Mouse (Mus musculus): Measurements from ENCODE around the gene Tmem170b. TPM values are rescaled to one million over a fixed set of nuclear protein-coding genes. Genes with fewer than 3 reads are reported as not detected.
"Not testable (repeated sequence)": the region's sequence is repeated elsewhere in the genome, so short reads cannot be mapped to it uniquely, and the experiment has no call there.

Tmem170b gene
- polyA plus RNA-seq, 1 experiment from 2014 or later, result 9.2 TPM

DNA sequence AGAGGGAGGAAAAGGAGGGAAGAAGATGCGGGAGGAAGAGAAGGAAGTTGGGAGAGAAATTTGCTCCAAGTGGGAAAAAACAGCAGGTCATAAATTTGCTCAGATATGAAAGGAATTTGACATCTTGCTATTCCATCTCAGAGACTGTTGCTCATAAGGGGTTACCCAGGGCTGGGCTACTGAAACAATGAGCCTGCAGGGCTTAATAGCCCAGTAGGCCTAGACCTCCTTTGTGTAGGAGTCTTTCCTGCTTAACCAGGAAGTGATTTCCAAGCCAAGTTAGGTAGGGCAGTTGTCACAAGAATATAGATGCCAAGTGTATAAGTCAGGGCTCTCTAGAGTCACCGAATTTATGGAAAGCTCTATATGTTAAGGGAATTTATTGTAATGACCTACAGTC, 48.1 kb downstream of the Tmem170b start:
- no peak for ATAC-seq (ENCODE audit: insufficient read depth, low FRiP score, low read depth)
- Histone ChIP-seq H3K4me3 (replicated peaks) (no peak overlapping the region), H3K4me1 (no peaks in the 10 kb centered on the region), H3K9me3 (no peaks in the 10 kb centered on the region), H3K9ac (no peak overlapping the region), H3K27ac (no peak overlapping the region), H3K4me2 (no peak overlapping the region), H3K27me3 (replicated peaks) (no peaks in the 10 kb centered on the region), H3K36me3 (no peaks in the 10 kb centered on the region)
- WGBS, result 78% methylated on average over 2 of the region's 2 CpGs

DNA sequence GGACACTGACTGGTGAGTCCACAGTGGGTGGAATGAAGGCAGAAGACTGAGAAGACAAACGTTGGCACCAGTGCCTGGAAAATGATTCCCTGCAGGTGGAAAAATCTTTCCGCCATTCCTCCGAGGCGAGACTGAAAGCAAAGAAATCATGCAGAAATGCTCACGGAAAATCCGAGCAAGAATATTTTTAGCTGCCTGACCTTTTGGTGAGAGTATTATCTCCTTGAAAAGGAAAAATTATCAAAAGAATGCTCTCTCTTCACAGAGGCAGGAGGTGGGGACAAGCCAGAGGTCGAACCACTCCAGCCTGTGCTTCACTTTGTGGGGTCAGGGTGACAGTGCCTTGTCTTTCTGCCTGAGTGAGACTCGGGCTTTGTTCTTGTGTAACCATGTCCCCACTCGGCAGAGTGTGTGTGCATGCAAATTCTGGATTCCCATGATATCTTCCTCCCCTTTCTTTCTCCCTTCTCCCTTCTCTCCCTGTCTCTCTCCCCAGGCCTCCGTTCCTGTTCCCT, 49.9 kb downstream of the Tmem170b start:
- no peaks in the 10 kb centered on the region for H3K27me3 ChIP-seq (replicated peaks)
- H3K36me3 ChIP-seq, result no peaks in the 10 kb centered on the region
- H3K4me1 ChIP-seq, result no peaks in the 10 kb centered on the region
- H3K4me3 ChIP-seq (replicated peaks), result no peak overlapping the region
- H3K9ac ChIP-seq, result no peak overlapping the region
- no peaks in the 10 kb centered on the region for H3K9me3 ChIP-seq
- WGBS, result 69% methylated on average over 10 of the region's 10 CpGs
- H3K27ac ChIP-seq, result no peak overlapping the region
- ATAC-seq (ENCODE audit: insufficient read depth, low FRiP score, low read depth), result no peak
- H3K4me2 ChIP-seq, result no peak overlapping the region

DNA sequence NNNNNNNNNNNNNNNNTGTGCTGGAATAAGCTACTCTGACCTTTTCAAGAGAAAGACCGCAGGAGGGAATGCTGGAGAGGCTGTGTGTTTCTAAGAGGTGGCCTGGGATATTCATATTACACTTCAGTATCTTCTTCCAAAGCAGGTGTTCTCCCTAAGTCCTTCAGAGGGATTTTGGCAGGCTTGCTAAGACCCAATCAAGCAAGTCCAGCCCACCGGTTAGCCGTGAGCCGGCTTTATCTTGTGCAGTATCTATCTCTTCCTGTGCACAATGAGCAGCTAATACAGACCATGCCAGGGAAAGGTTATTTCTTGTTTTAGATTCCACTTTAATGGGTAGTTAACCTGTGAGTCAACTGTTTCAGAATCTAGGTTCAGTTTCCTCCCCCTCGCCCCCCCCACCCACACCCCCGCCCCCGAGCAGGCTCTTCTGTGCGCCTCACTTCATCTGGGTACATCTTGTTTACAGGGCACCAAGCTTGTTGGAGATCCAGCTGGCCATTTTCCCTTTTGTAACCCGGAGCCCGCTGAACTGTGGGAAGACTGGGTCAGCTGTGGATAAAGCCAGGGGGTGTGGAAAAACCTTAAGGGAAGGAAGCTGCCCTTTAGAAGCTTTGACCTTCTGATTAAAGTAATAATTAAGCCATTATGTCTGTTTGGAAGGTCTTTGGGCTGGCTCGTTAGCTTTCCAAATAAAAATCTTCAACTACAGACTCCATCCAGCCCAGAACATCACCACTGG, 54.5 kb downstream of the Tmem170b start:
- Histone ChIP-seq H3K4me2 (no peak overlapping the region), H3K4me3 (replicated peaks) (no peak overlapping the region), H3K27me3 (replicated peaks) (no peaks in the 10 kb centered on the region), H3K4me1 (peaks cover 5% of the 10 kb centered on the region; the same call in 1 of the 2 replicates), H3K27ac (no peak overlapping the region), H3K9ac (no peak overlapping the region), H3K9me3 (no peaks in the 10 kb centered on the region), H3K36me3 (no peaks in the 10 kb centered on the region)
- 68% methylated on average over 11 of the region's 11 CpGs for WGBS
- no peak for ATAC-seq (ENCODE audit: insufficient read depth, low FRiP score, low read depth)

DNA sequence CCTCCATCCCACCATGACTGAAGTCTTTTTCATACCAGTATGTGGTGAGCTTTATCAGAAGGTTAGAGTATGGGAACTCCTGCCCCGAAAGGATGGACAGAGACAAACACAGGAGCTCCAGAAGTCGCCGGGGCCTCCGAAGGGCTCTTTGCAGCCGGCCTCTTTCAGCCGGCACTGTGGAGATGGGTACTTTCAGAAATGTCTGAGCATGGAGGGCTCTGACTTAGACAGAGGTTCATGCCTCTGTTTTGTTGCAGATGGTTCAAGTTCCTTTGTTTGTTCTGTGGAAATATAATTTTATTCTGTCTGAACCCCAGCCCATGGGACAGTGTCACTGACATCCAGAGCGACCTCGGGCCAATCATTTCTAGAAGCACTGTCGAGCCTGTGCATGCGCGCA, 55.4 kb downstream of the Tmem170b start:
- H3K4me2 ChIP-seq, result no peak overlapping the region
- H3K9ac ChIP-seq, result no peak overlapping the region
- WGBS, result 82% methylated on average over 11 of the region's 11 CpGs
- no peaks in the 10 kb centered on the region for H3K9me3 ChIP-seq
- H3K4me1 ChIP-seq, result peaks cover 5% of the 10 kb centered on the region; the same call in 1 of the 2 replicates
- no peak overlapping the region for H3K27ac ChIP-seq
- ATAC-seq (ENCODE audit: insufficient read depth, low FRiP score, low read depth), result no peak
- H3K36me3 ChIP-seq, result no peaks in the 10 kb centered on the region
- H3K4me3 ChIP-seq (replicated peaks), result no peak overlapping the region
- H3K27me3 ChIP-seq (replicated peaks), result no peaks in the 10 kb centered on the region

DNA sequence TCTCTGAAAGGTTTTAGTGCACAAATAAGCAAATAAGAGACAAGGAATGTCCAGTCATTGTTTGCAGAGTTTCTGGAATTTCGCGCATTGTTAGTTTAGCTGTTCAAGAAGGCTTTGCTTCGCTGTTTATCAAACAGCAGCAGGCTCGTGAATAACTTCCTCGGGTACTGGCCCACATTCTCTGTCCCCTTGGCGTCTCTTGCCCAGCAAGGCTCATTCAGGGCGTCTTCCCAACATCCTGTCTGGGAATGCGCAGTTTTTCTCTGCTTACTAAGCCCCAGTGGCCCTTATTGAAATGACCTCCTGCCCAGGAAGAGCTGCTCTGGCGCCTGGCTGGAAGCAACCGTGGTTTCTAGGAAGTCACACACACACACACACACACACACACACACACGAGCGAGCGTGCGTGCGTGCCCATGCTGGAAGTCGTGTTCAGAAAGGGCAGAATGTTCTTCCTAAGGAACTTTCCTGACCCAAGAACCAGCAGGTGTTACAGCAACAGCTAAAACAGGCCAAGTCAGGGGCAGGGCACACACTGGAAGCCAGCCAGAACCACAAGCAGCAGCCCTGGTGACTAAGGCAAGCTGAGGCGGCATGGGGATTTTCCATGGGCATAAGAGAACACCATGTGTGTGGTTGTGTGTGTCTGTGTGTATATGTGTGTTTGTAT, 56.8 kb downstream of the Tmem170b start:
- H3K4me1 ChIP-seq, result peaks cover 5% of the 10 kb centered on the region; the same call in 1 of the 2 replicates
- H3K4me2 ChIP-seq, result no peak overlapping the region; the same call in 1 of the 2 replicates
- WGBS, result 36% methylated on average over 17 of the region's 17 CpGs
- no peaks in the 10 kb centered on the region for H3K36me3 ChIP-seq
- H3K27me3 ChIP-seq (replicated peaks), result no peaks in the 10 kb centered on the region
- no peaks in the 10 kb centered on the region for H3K9me3 ChIP-seq
- H3K4me3 ChIP-seq (replicated peaks), result no peak overlapping the region
- peak; percentile 71; the same call in 1 of the 2 replicates for ATAC-seq (ENCODE audit: insufficient read depth, low FRiP score, low read depth)
- H3K27ac ChIP-seq, result peak overlapping the region; percentile 59
- H3K9ac ChIP-seq, result no peak overlapping the region

DNA sequence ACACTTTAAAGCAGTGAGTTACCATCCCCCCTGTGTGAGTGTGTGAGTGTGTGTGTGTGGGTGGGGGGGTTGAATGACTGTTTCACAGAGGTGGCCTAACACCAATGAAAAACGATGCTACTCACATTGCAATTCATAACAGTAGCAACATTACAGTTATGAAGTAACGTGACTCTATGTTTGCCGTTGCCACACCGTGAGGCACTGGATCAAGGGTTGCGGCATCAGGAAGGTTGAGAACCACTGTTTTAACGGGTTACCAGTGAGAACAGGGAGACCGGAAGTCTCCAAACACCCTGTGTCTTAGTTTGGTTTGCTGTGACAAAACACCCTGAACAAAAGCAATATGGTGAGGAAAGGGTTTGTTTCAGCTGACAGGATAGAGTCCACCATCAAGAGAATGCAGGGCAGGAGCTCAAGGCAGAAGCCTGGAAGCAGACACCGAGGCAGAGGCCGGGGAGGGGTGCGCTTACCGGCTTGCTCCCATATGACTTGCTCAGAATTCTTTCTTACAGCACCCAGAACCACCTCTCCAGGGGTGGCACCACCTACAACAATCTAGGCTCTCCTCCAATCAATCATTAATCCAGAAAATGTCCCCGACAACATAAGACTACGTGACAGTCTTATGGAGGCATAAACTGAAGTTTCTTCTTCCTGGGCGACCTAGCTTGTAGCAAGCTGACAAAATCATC, 57.9 kb downstream of the Tmem170b start:
- Histone ChIP-seq H3K9ac (no peak overlapping the region), H3K4me3 (replicated peaks) (no peak overlapping the region), H3K4me2 (no peak overlapping the region), H3K4me1 (peaks cover 5% of the 10 kb centered on the region; the same call in 1 of the 2 replicates), H3K36me3 (no peaks in the 10 kb centered on the region), H3K9me3 (no peaks in the 10 kb centered on the region), H3K27ac (no peak overlapping the region), H3K27me3 (replicated peaks) (no peaks in the 10 kb centered on the region)
- ATAC-seq (ENCODE audit: insufficient read depth, low FRiP score, low read depth), result no peak
- WGBS, result 87% methylated on average over 14 of the region's 14 CpGs

DNA sequence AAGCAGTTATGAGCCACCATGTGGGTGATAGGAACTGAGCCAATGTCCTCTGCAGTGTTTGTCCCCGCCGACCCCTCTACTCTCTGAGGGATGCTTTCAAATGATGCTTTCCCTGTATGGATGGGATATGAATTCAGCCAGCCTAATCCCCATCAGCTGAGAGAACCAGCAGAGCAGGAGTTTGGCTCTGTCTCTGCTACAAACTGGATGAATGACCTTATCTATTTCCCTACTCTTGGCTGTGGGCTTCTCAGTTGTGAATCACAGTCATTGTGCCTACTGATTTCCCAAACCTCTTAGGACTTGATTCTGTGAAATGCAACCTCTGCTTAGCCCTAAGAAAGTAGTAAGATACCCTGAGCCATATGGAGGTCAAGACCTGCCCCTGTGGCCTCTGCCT, 64.2 kb downstream of the Tmem170b start:
- Histone ChIP-seq H3K9me3 (no peaks in the 10 kb centered on the region), H3K27me3 (replicated peaks) (no peaks in the 10 kb centered on the region), H3K27ac (no peak overlapping the region), H3K4me2 (no peak overlapping the region), H3K4me3 (replicated peaks) (no peak overlapping the region), H3K36me3 (no peaks in the 10 kb centered on the region), H3K9ac (no peak overlapping the region), H3K4me1 (no peaks in the 10 kb centered on the region)
- WGBS, result 100% methylated on average over 2 of the region's 2 CpGs
- no peak for ATAC-seq (ENCODE audit: insufficient read depth, low FRiP score, low read depth)

DNA sequence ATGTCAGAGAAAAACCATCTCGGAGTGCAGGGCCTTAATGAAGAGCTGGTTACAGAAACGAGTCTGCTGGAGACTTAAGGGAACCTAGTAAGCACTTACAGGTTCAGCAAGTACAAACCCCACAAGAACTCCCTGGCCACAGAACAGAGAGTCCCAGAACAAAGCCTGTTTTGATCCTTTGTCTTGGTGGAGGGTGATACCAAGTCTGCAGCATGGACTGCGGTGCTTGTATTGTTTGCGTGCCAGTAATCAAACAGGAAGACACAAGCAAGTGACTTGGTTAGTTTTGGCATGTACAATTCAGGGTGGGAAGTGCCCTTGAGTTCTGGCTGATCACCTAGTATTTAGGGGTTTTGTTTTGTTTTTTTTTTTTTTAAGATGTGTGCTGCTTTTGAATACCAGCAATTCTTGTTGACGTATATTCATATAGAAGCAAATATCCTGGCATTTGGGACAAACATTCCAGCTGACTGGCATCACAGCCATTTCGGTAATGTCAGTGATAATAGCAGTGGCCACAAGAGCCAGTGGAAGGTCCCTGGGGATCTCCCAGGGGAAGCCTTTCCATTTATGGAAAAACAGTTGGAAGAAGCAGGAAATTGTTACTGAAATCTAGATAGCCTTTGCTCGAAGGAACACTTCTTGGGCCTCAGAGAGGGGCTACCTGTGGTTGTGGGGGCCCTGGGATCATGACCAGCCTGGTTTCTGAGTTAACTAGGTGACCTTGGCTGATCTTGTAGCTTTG, 64.9 kb downstream of the Tmem170b start:
- H3K36me3 ChIP-seq, result no peaks in the 10 kb centered on the region
- WGBS, result 67% methylated on average over 7 of the region's 7 CpGs
- H3K4me2 ChIP-seq, result no peak overlapping the region
- no peak overlapping the region for H3K9ac ChIP-seq
- no peaks in the 10 kb centered on the region for H3K9me3 ChIP-seq
- ATAC-seq (ENCODE audit: insufficient read depth, low FRiP score, low read depth), result no peak
- no peak overlapping the region for H3K4me3 ChIP-seq (replicated peaks)
- no peaks in the 10 kb centered on the region for H3K4me1 ChIP-seq
- H3K27ac ChIP-seq, result no peak overlapping the region
- no peaks in the 10 kb centered on the region for H3K27me3 ChIP-seq (replicated peaks)

DNA sequence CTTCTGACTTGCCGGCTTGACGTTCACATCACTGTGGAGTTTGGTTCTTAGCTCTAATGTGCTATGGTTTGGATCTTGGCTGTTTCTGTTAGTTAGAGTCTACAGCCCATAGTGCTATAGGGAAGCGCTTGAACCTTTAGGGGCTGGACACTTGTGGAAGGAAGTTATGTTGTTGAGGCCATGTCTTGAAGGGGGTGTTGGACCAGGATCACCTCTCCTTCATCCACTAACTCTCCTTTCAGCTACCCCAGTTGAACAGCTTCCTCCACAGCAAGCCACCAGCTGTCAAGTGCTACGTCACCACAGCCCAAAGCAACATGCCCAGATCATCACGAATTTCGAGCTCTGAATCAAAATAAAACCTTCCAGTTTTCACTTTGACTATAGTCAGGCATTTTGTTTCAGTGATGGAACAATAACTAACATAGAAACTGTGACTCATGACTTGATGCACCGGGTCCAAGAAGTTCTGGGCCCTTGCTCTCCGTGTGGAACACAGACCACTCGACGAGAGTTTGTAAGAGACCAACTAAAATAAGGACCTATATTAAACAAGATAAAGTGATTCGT, 65.5 kb downstream of the Tmem170b start:
- H3K4me3 ChIP-seq (replicated peaks), result no peak overlapping the region
- no peak overlapping the region for H3K4me2 ChIP-seq
- no peak overlapping the region for H3K27ac ChIP-seq
- no peaks in the 10 kb centered on the region for H3K36me3 ChIP-seq
- H3K27me3 ChIP-seq (replicated peaks), result no peaks in the 10 kb centered on the region
- no peaks in the 10 kb centered on the region for H3K4me1 ChIP-seq
- H3K9ac ChIP-seq, result no peak overlapping the region
- no peak for ATAC-seq (ENCODE audit: insufficient read depth, low FRiP score, low read depth)
- H3K9me3 ChIP-seq, result no peaks in the 10 kb centered on the region
- 92% methylated on average over 11 of the region's 11 CpGs for whole genome bisulfite sequencing

DNA sequence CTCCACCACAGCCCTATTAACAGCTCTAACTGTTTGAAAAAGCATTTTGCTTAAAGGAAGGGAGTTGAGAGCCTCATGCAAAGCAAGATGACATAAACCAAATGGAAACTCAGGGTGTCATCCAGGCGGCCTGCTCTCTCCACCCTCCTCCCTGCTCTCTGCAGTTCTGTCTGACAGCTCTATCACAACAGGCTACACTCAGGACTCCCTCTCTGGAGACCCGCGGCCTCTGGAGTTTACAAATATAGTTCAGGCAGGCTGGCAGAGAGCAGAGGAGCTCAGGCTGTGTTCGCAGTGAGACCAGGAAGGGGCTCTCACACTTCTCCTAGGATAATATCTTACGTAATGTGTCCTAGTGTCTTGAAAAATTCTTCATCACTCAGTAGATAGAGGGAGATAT, 67.2 kb downstream of the Tmem170b start:
- not testable (repeated sequence) for H3K36me3 ChIP-seq; H3K4me3 ChIP-seq (replicated peaks); H3K27me3 ChIP-seq (replicated peaks); H3K9me3 ChIP-seq; H3K9ac ChIP-seq; H3K4me2 ChIP-seq; H3K4me1 ChIP-seq
- peak; percentile 73 for ATAC-seq (ENCODE audit: insufficient read depth, low FRiP score, low read depth)
- 32% methylated on average over 5 of the region's 5 CpGs for WGBS
- peak overlapping the region; percentile 71; the same call in 1 of the 2 replicates for H3K27ac ChIP-seq

DNA sequence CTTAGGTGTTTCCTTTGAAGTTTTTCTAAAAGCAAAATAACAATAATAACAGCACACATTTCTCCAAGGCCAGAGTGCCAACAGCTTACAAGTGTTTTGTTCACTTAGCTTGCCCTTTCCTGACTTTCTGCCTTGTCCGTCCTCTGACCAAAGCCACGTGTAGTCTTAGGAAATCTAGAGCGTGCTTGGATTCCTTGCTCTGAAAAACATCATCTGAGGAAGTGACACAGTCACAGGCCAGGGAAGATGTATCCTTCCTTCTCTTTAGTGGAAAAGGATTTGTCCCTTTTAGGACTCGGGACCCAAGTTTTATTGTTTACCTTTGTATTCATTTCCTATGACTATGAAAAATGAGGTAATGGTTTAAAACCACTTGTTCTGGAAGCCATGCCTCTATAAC, 67.8 kb downstream of the Tmem170b start:
- 51% methylated on average over 4 of the region's 4 CpGs for WGBS
- Histone ChIP-seq H3K9ac (no peak overlapping the region), H3K4me1 (no peaks in the 10 kb centered on the region), H3K4me3 (replicated peaks) (no peak overlapping the region), H3K27me3 (replicated peaks) (no peaks in the 10 kb centered on the region), H3K4me2 (no peak overlapping the region), H3K27ac (0 out of 2 replicates have a peak overlapping the region, but pooled peaks have one; percentile 71), H3K36me3 (no peaks in the 10 kb centered on the region), H3K9me3 (no peaks in the 10 kb centered on the region)
- no peak for ATAC-seq (ENCODE audit: insufficient read depth, low FRiP score, low read depth)

All from stomach, embryonic 15.5 days (tissue).